Mouse (Mus musculus): Measurements from ENCODE around the gene Asic2.

DNA sequence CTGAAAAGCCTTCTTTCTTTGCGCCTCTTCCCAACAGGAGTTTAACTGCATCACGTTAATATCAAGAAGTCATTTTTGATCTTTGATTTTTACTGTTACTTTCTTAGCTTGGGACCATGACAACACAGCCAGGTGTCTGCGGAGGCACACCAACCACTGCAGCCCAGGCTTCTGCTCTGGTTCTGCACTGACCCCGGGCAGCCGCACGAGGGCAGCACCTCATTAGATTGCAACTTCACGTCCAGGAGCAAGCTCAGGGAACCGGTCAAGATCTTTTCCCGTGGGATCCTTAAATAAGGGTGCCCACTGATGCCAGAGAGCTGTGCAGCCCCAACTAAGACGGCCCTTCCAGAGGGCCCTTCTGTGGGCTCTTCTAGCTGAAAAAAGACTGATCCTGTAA is 379.6 kb downstream of the Asic2 start:
- TF ChIP-seq CTCF (IDR thresholded peaks at IDR 0.05; ENCODE audit: low read depth, low read length) (peak; percentile 94), POLR2A (IDR thresholded peaks at IDR 0.05; ENCODE audit: extremely low read depth, insufficient read depth, low read length) (no peak)

Data from liver, adult 2 months (tissue).